Mouse (Mus musculus): Measurements from ENCODE around the gene Gm14226. TPM values are rescaled to one million over a fixed set of nuclear protein-coding genes. Genes with fewer than 3 reads are reported as not detected.

Gene Gm14226
- total RNA-seq, 1 experiment from 2014 or later = not detected

Other genes with a start within 250 kb of the Gm14226 start
- gene Gm14214, start 248.2 kb upstream of the Gm14226 start, total RNA-seq (2017) = not detected in 2 replicates
- gene Raly, start 227.2 kb upstream of the Gm14226 start, total RNA-seq (2017) = 196 and 236 TPM in 2 replicates
- not detected in 2 replicates for gene a, start 226.9 kb upstream of the Gm14226 start, total RNA-seq (2017)
- 222 and 224 TPM in 2 replicates for gene Eif2s2, start 125.3 kb upstream of the Gm14226 start, total RNA-seq (2017)
- gene Ahcy, start 56.2 kb downstream of the Gm14226 start, total RNA-seq (2017) = 96.7 and 107 TPM in 2 replicates
- 48.2 and 64.5 TPM in 2 replicates for gene Itch, start 115.2 kb downstream of the Gm14226 start, total RNA-seq (2017)
- 233 and 253 TPM in 2 replicates for gene Dynlrb1, start 218.3 kb downstream of the Gm14226 start, total RNA-seq (2017)